Mouse (Mus musculus): Measurements from ENCODE around the gene Slc45a1.
"Not testable (repeated sequence)": the region's sequence is repeated elsewhere in the genome, so short reads cannot be mapped to it uniquely, and the experiment has no call there.

Slc45a1 gene

GRCm38 (mm10) chr4:150601489-150601888 is 50.5 kb downstream of the Slc45a1 start:
- no peak for DNase-seq

- DNase-seq: not testable (repeated sequence)
Observed at GRCm38 (mm10) chr4:150600503-150600902, 51.5 kb downstream of the Slc45a1 start.

GRCm38 (mm10) chr4:150599119-150599992 is 52.6 kb downstream of the Slc45a1 start:
- DNase-seq: no peak

- DNase-seq: no peak
Observed at GRCm38 (mm10) chr4:150598686-150599085, 53.3 kb downstream of the Slc45a1 start.

- no peak for DNase-seq
Observed at GRCm38 (mm10) chr4:150595991-150596390, 56.0 kb downstream of the Slc45a1 start.

GRCm38 (mm10) chr4:150595071-150595470 is 56.9 kb downstream of the Slc45a1 start:
- DNase-seq: no peak

- no peak for DNase-seq
Observed at GRCm38 (mm10) chr4:150594298-150594829, 57.6 kb downstream of the Slc45a1 start.

- DNase-seq: no peak
Observed at GRCm38 (mm10) chr4:150593473-150594217, 58.3 kb downstream of the Slc45a1 start.

- no peak for DNase-seq
Observed at GRCm38 (mm10) chr4:150592087-150592486, 59.9 kb downstream of the Slc45a1 start.

- no peak for DNase-seq
Observed at GRCm38 (mm10) chr4:150591602-150592001, 60.4 kb downstream of the Slc45a1 start.

- no peak for DNase-seq
Observed at GRCm38 (mm10) chr4:150590621-150591282, 61.2 kb downstream of the Slc45a1 start.

- no peak for DNase-seq
Observed at GRCm38 (mm10) chr4:150588300-150588621, 63.7 kb downstream of the Slc45a1 start.

GRCm38 (mm10) chr4:150587597-150588299 is 64.2 kb downstream of the Slc45a1 start:
- no peak for DNase-seq

- no peak for DNase-seq
Observed at GRCm38 (mm10) chr4:150586275-150586674, 65.7 kb downstream of the Slc45a1 start.

- DNase-seq: no peak
Observed at GRCm38 (mm10) chr4:150585800-150586199, 66.2 kb downstream of the Slc45a1 start.

- DNase-seq: no peak
Observed at GRCm38 (mm10) chr4:150583777-150584135, 68.2 kb downstream of the Slc45a1 start.

- no peak for DNase-seq
Observed at GRCm38 (mm10) chr4:150582966-150583776, 68.8 kb downstream of the Slc45a1 start.

GRCm38 (mm10) chr4:150581931-150582723 is 69.8 kb downstream of the Slc45a1 start:
- DNase-seq: no peak

Measured in thymus, postnatal 14 days (tissue).